Mouse (Mus musculus): Measurements from ENCODE around the gene Slc35d1.

- no peak for TF ChIP-seq CTCF (IDR thresholded peaks at IDR 0.05; ENCODE audit: extremely low read depth, insufficient read depth, low read length)
- TF ChIP-seq POLR2A (IDR thresholded peaks at IDR 0.05; ENCODE audit: extremely low read depth, insufficient read depth, low read length) = no peak
Observed at GRCm38 (mm10) chr4:103174001-103174400, 41.0 kb downstream of the Slc35d1 start.
